Mouse (Mus musculus) midbrain, embryonic 13.5 days (tissue): Measurements from ENCODE around the gene Vps13d. TPM values are rescaled to one million over a fixed set of nuclear protein-coding genes. Genes with fewer than 3 reads are reported as not detected.

Experiments
- ATAC-seq: fragments of 200-750 bp; cut with Nextera tagmentation; 2 replicates; pipeline ENCODE4 v1.8.0; 2017; ENCODE audit warnings: mild to moderate bottlenecking, moderate TSS enrichment, moderate library complexity
- H3K27ac ChIP-seq: fragments of 300-500 bp; sonication (generic); 2 replicates; pipeline ENCODE4 v1.5.1; 2015; ENCODE audit warnings: inconsistent platforms, mild to moderate bottlenecking, moderate library complexity
- H3K27me3 ChIP-seq: fragments of 300-500 bp; sonication (generic); 2 replicates; pipeline ENCODE4 v1.6.1; 2015; ENCODE audit warnings: mild to moderate bottlenecking, inconsistent platforms
- H3K36me3 ChIP-seq: fragments of 300-500 bp; sonication (generic); 2 replicates; pipeline ENCODE4 v1.6.1; 2015; ENCODE audit warnings: mild to moderate bottlenecking, inconsistent platforms
- H3K4me1 ChIP-seq: fragments of 300-500 bp; sonication (generic); replicated peaks from 2 replicates; pipeline ENCODE4 v1.6.1; 2015; ENCODE audit warnings: inconsistent platforms
- H3K4me2 ChIP-seq: fragments of 300-500 bp; sonication (generic); replicated peaks from 2 replicates; pipeline ENCODE4 v1.6.1; 2015; ENCODE audit warnings: moderate library complexity, mild to moderate bottlenecking, inconsistent platforms
- H3K4me3 ChIP-seq: fragments of 300-500 bp; sonication (generic); replicated peaks from 2 replicates; pipeline ENCODE4 v1.5.1; 2015; ENCODE audit warnings: mild to moderate bottlenecking, inconsistent platforms
- H3K9ac ChIP-seq: fragments of 300-500 bp; sonication (generic); replicated peaks from 2 replicates; pipeline ENCODE4 v1.6.1; 2015; ENCODE audit warnings: mild to moderate bottlenecking, inconsistent platforms
- H3K9me3 ChIP-seq: fragments of 300-500 bp; sonication (generic); 2 replicates; pipeline ENCODE4 v1.6.1; 2016; ENCODE audit warnings: mild to moderate bottlenecking, inconsistent platforms
- WGBS: fragments of 180-500 bp; shearing (Covaris S2); methylation state at CpG from one replicate; pipeline ENCODE4 v1.1.7; 2015; 5-methylcytosine and 5-hydroxymethylcytosine counted together
- polyA plus RNA-seq: library from polyadenylated mRNA; unstranded; fragments of >200 nt; fragmentation: Nextera tagmentation; extraction: Ambion mirVana; gene quantifications from 2 replicates; pipeline ENCODE4 v1.2.1, GENCODE M21; 2015

Vps13d gene
- polyA plus RNA-seq, 1 experiment from 2014 or later, result 9.4 TPM

DNA sequence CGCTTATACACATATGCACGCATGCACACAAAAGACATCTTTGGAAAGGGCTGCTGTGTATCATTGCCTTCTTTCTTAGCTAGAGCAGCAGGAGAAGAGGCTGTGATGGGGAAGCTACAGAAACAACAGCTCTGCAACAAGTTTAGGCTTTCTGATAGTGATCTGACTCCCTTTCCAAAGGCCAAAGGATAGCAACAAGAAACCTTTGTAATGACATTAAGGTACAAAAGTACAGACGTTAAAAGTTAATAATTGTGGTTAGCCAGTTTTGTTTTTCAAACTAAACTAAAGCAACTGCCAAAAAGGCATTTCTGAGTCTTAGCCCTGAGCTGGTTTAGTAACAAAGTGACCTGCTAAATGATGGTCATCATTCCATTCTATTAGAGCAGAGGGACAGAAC lies 139.0 kb downstream of the Vps13d start:
- Histone ChIP-seq H3K4me3 (no peak overlapping the region), H3K36me3 (peaks cover 71% of the 10 kb centered on the region), H3K27me3 (no peaks in the 10 kb centered on the region), H3K27ac (no peak overlapping the region), H3K4me1 (0 out of 2 replicates have a peak, but pooled peaks cover 5% of the 10 kb centered on the region), H3K9ac (no peak overlapping the region), H3K9me3 (no peaks in the 10 kb centered on the region), H3K4me2 (no peak overlapping the region)
- ATAC-seq, result no peak
- WGBS, result 91% methylated on average over 3 of the region's 3 CpGs

DNA sequence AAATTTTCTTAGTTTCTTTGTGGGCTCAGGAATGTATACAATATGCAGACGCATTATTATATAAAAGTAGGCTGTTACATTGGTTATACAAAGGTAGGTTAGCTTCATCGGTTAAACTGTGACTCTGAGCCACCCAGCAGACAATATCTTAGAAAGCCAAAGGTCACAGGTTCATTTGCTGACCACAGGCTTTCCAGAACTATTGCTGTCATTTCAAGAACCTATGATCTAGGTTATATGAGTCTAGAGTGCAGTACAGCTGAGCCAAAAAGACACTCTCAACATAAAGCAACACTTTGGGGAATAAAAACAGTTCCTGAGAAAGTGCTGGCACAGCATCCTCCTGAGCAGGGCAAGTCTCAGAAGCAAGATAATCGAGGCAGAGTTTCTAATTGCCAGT lies 140.4 kb downstream of the Vps13d start:
- 67% methylated on average over 3 of the region's 3 CpGs for WGBS
- no peak for ATAC-seq
- Histone ChIP-seq H3K36me3 (peaks cover 68% of the 10 kb centered on the region), H3K9ac (no peak overlapping the region), H3K9me3 (no peaks in the 10 kb centered on the region), H3K4me3 (no peak overlapping the region), H3K27me3 (no peaks in the 10 kb centered on the region), H3K4me1 (0 out of 2 replicates have a peak, but pooled peaks cover 5% of the 10 kb centered on the region), H3K27ac (no peak overlapping the region), H3K4me2 (no peak overlapping the region)

- H3K4me3 ChIP-seq, result no peak overlapping the region
- ATAC-seq, result no peak
- H3K27ac ChIP-seq, result no peak overlapping the region
- no peak overlapping the region for H3K4me2 ChIP-seq
- no peak overlapping the region for H3K9ac ChIP-seq
- no peaks in the 10 kb centered on the region for H3K9me3 ChIP-seq
- H3K27me3 ChIP-seq, result no peaks in the 10 kb centered on the region
- WGBS, result 79% methylated on average over 1 of the region's 1 CpGs
- H3K4me1 ChIP-seq, result 0 out of 2 replicates have a peak, but pooled peaks cover 5% of the 10 kb centered on the region
- peaks cover 63% of the 10 kb centered on the region for H3K36me3 ChIP-seq
Measured at GRCm38 (mm10) chr4:145052697-145053096, 142.1 kb downstream of the Vps13d start.

DNA sequence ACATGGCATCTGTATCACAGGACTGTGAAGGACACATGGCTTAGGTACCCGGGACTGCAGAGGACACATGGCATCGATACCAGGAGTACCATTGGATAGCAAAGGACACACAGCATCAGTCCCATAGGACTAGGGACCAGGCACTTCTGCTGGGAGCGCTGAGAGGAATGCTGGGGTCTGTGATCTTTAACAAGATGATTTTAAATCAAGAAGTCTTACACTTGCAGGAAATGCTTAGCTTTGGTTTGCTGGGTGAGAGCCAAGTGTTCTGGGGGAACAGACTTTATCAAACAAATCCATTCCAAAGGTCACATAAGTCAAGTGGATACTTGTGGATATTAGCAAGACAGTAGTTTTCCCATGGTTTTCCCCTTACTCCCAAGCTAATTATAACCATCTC lies 142.5 kb downstream of the Vps13d start:
- Histone ChIP-seq H3K4me2 (no peak overlapping the region), H3K9me3 (no peaks in the 10 kb centered on the region), H3K4me1 (0 out of 2 replicates have a peak, but pooled peaks cover 5% of the 10 kb centered on the region), H3K36me3 (peaks cover 66% of the 10 kb centered on the region), H3K4me3 (no peak overlapping the region), H3K27me3 (no peaks in the 10 kb centered on the region), H3K27ac (no peak overlapping the region), H3K9ac (no peak overlapping the region)
- no peak for ATAC-seq
- WGBS, result 88% methylated on average over 3 of the region's 3 CpGs

- WGBS, result 61% methylated on average over 4 of the region's 4 CpGs
- Histone ChIP-seq H3K4me1 (0 out of 2 replicates have a peak, but pooled peaks cover 5% of the 10 kb centered on the region), H3K4me3 (no peak overlapping the region), H3K9me3 (no peaks in the 10 kb centered on the region), H3K9ac (no peak overlapping the region), H3K4me2 (no peak overlapping the region), H3K27me3 (no peaks in the 10 kb centered on the region), H3K27ac (no peak overlapping the region), H3K36me3 (peaks cover 63% of the 10 kb centered on the region)
- ATAC-seq, result no peak
Measured at GRCm38 (mm10) chr4:145051209-145051969, 143.4 kb downstream of the Vps13d start.

GRCm38 (mm10) chr4:145050518-145051208 lies 144.1 kb downstream of the Vps13d start:
- no peak overlapping the region for H3K27ac ChIP-seq
- no peak overlapping the region for H3K4me3 ChIP-seq
- H3K36me3 ChIP-seq, result peaks cover 59% of the 10 kb centered on the region
- no peak overlapping the region for H3K4me2 ChIP-seq
- H3K9ac ChIP-seq, result no peak overlapping the region
- no peaks in the 10 kb centered on the region for H3K9me3 ChIP-seq
- H3K4me1 ChIP-seq, result 0 out of 2 replicates have a peak, but pooled peaks cover 5% of the 10 kb centered on the region
- WGBS, result 68% methylated on average over 8 of the region's 8 CpGs
- no peak for ATAC-seq
- no peaks in the 10 kb centered on the region for H3K27me3 ChIP-seq

GRCm38 (mm10) chr4:145047964-145048363 lies 146.8 kb downstream of the Vps13d start:
- WGBS, result 85% methylated on average over 5 of the region's 5 CpGs
- H3K4me3 ChIP-seq, result no peak overlapping the region
- no peaks in the 10 kb centered on the region for H3K9me3 ChIP-seq
- H3K4me2 ChIP-seq, result no peak overlapping the region
- peaks cover 69% of the 10 kb centered on the region for H3K36me3 ChIP-seq
- 0 out of 2 replicates have a peak, but pooled peaks cover 3% of the 10 kb centered on the region for H3K4me1 ChIP-seq
- no peak overlapping the region for H3K9ac ChIP-seq
- no peaks in the 10 kb centered on the region for H3K27me3 ChIP-seq
- no peak for ATAC-seq
- no peak overlapping the region for H3K27ac ChIP-seq

- H3K4me1 ChIP-seq, result no peaks in the 10 kb centered on the region
- H3K9me3 ChIP-seq, result no peaks in the 10 kb centered on the region
- WGBS, result 88% methylated on average over 8 of the region's 8 CpGs
- no peak overlapping the region for H3K9ac ChIP-seq
- no peak overlapping the region for H3K4me2 ChIP-seq
- no peaks in the 10 kb centered on the region for H3K27me3 ChIP-seq
- H3K4me3 ChIP-seq, result no peak overlapping the region
- no peak overlapping the region for H3K27ac ChIP-seq
- ATAC-seq, result no peak
- H3K36me3 ChIP-seq, result peaks cover 67% of the 10 kb centered on the region
Measured at GRCm38 (mm10) chr4:145046032-145046401, 148.8 kb downstream of the Vps13d start.

DNA sequence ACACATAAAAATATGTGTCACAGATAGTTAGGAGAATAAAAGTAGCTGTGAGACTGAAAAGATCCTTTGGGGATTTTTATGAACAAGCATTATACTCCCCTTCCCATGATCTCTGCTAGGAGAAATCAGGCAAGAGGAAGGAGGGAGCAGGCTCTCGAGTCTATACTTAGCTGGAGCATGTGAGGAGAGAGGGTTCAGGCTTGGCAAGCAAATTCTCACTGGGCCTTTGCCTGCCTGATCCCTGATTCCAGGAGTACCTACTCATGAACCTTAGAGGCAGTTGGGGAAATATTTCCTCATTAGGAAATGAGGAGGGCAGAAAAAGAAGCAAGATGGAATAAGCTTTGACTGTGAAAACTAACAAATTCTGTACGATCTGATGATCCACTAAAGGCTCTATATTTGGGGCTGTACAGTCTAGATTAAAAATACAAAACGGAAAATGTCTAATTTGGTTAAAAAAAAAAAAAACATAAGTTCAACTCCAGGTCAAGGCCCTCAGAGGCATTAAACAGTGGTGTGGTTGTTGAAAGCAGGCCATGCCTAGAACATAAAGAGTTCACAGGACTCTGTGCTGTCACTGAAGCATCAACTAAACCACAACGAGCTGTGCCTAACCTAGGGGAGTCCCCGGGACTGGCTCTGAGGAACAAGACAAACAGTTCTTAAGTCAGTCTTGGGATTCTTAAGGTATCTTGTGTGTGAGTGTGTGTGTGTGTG lies 149.3 kb downstream of the Vps13d start:
- no peak for ATAC-seq
- H3K4me1 ChIP-seq, result no peaks in the 10 kb centered on the region
- no peak overlapping the region for H3K27ac ChIP-seq
- H3K9ac ChIP-seq, result no peak overlapping the region
- H3K27me3 ChIP-seq, result no peaks in the 10 kb centered on the region
- H3K4me2 ChIP-seq, result no peak overlapping the region
- 89% methylated on average over 5 of the region's 5 CpGs for WGBS
- no peaks in the 10 kb centered on the region for H3K9me3 ChIP-seq
- H3K36me3 ChIP-seq, result peaks cover 69% of the 10 kb centered on the region
- no peak overlapping the region for H3K4me3 ChIP-seq

DNA sequence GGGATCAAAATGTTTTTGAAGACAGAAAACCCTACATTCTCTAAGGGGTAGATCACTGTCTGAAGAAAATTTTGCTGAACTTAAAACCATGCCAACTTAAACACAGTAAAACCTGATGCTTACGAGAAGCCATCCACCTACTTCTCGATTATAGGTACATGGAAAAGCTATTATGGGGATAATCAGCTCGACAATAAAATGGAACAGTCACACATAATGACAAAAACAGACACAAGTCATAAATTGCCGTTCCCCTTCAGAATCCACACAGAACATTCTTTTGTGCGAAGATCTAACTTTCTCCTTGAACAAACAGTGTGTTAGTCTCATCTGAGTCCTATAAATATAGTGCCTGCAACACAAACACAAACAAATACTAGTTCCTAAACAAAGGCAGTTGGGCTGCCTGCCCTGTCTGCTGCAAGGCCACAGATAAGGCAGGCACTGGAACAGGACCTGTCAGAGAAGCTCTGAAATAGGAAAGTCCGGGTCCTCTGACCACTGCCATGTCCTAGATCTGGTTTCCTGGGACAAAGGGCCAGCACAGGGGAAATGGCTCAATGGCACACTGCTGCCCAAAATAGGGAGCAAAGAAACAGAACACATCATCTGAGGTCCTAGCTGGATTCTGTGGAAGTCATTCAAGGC lies 153.5 kb downstream of the Vps13d start:
- Histone ChIP-seq H3K9ac (no peak overlapping the region), H3K9me3 (no peaks in the 10 kb centered on the region), H3K27ac (no peak overlapping the region), H3K27me3 (no peaks in the 10 kb centered on the region), H3K4me3 (no peak overlapping the region), H3K36me3 (peaks cover 69% of the 10 kb centered on the region), H3K4me1 (no peaks in the 10 kb centered on the region), H3K4me2 (no peak overlapping the region)
- 95% methylated on average over 6 of the region's 6 CpGs for WGBS
- no peak for ATAC-seq

GRCm38 (mm10) chr4:145037631-145038416 lies 157.0 kb downstream of the Vps13d start:
- Histone ChIP-seq H3K4me3 (no peak overlapping the region), H3K27me3 (no peaks in the 10 kb centered on the region), H3K4me1 (peaks cover 10% of the 10 kb centered on the region), H3K9ac (no peak overlapping the region), H3K27ac (no peak overlapping the region), H3K36me3 (peaks cover 44% of the 10 kb centered on the region), H3K9me3 (no peaks in the 10 kb centered on the region), H3K4me2 (no peak overlapping the region)
- 95% methylated on average over 5 of the region's 5 CpGs for WGBS
- ATAC-seq, result no peak
